Mouse (Mus musculus) CH12.LX (cell line): ENCODE data around the gene Hagh.

Experiments used
- CTCF ChIP-seq, 2 experiments: IDR thresholded peaks in 1 of 2; conservative IDR thresholded peaks in 1 of 2; 2 replicates each; pipeline ENCODE4 v1.5.1; 2011 to 2012; ENCODE audit warnings: low read depth in 2 of 2, low read length in 2 of 2, improper control_type of control experiment in 1 of 2, inconsistent platforms in 1 of 2, mild to moderate bottlenecking in 1 of 2, moderate library complexity in 1 of 2
- JUND ChIP-seq: conservative IDR thresholded peaks from 2 replicates; pipeline ENCODE4 v1.6.1; 2011; ENCODE audit warnings: low read depth, low read length, improper control_type of control experiment
- PAX5 ChIP-seq: IDR thresholded peaks from 2 replicates; pipeline ENCODE4 v1.6.1; 2012; ENCODE audit warnings: low read length, inconsistent platforms, mixed read lengths
- ZMIZ1 ChIP-seq: IDR thresholded peaks from 2 replicates; pipeline ENCODE4 v1.6.1; 2012; ENCODE audit warnings: low read depth, mild to moderate bottlenecking, inconsistent platforms, low read length, improper control_type of control experiment

- no peak for TF ChIP-seq CTCF (conservative IDR thresholded peaks at IDR 0.05 in 1 of 2, IDR thresholded peaks at IDR 0.05 in 1 of 2; ENCODE audit: low read depth in 2 of 2, low read length in 2 of 2)
- no peak for TF ChIP-seq ZMIZ1
- no peak for TF ChIP-seq PAX5
- TF ChIP-seq JUND: no peak
These were observed 60.1 kb downstream of the Hagh start for GRCm38 (mm10) chr17:24900014-24900413.
